Mouse (Mus musculus): Measurements from ENCODE around the gene Enho. TPM values are rescaled to one million over a fixed set of nuclear protein-coding genes. Genes with fewer than 3 reads are reported as not detected.
A peak's percentile ranks its signal among the peaks of the same experiment; 100 is the strongest.
"Not testable (repeated sequence)": the region's sequence is repeated elsewhere in the genome, so short reads cannot be mapped to it uniquely, and the experiment has no call there.

Enho gene
- polyA plus RNA-seq (2015; fragmentation: Nextera tagmentation; extraction: Ambion mirVana) = 106 and 122 TPM in 2 replicates

DNA sequence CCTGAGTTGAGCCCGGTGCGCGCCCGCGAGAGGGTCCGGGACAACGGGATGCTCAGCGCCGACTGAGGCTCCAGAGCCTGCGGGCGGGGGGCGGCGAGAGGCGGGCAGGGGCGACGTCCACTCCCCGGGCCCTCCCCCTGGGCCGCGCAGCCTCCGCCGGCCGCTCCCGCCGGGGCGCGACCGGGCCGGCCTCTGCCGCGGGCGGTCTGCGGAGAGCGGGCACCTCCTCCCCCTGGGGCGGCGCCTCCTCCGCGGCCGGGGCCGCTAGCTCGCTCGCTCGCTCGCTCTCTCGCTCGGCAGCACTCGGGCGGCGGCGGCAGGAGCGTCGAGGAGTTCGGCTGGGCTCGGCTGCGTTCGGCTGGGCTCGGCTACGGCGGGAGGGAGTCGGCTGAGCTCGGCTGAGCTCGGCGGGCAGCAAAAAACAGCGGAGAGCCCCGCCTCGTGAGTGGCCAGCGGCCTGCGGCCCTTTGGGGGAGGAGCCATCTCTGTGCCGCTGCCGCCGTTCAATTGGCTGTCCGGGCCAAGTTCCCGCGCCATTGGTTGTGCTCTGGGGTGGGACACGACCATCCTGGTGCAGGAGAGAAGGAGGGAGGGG, at the start of gene Enho:
Gene Enho (minus strand): TSS at position 412 of the 595 bp plus-strand sequence.
- Histone ChIP-seq H3K27me3 (no peaks in the 10 kb centered on the region), H3K4me3 (peak within 1 kb of the TSS; percentile 78), H3K27ac (replicated peaks) (peak within 1 kb of the TSS; percentile 93), H3K9ac (peak within 1 kb of the TSS; percentile 94), H3K9me3 (no peaks in the 10 kb centered on the region), H3K36me3 (no peaks in the 10 kb centered on the region), H3K4me2 (peak within 1 kb of the TSS; percentile 85), H3K4me1 (replicated peaks) (peaks cover 46% of the 10 kb centered on the region)
- 0% methylated on average over 72 of the region's 74 CpGs for WGBS
- peak; percentile 92 for ATAC-seq (ENCODE audit: low FRiP score, low read depth)

DNA sequence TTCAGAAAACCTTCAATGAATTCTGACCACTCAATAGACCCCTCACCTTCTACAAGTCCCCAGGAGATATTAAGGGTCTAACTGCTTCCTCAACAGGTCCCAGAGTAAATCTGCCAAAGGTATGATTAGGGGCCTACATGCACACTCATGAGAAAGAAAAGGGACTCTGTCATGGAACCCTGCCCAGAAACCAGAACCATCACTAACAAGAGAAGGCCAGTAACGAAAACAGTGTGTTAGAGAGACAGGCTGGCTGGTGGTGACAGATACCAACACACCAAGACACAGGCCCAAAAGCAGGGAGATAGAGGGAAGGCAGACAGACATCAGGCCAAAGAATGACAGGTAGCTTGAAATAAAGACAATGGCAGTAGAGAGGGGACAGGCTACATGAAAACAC, 48.4 kb upstream of the Enho start:
- H3K9ac ChIP-seq; H3K27ac ChIP-seq (replicated peaks); H3K36me3 ChIP-seq; ATAC-seq (ENCODE audit: low FRiP score, low read depth); H3K9me3 ChIP-seq; H3K4me2 ChIP-seq; H3K27me3 ChIP-seq; H3K4me3 ChIP-seq: not testable (repeated sequence)
- peaks cover 15% of the 10 kb centered on the region for H3K4me1 ChIP-seq (replicated peaks)
- 27% methylated on average over 1 of the region's 1 CpGs for whole genome bisulfite sequencing

DNA sequence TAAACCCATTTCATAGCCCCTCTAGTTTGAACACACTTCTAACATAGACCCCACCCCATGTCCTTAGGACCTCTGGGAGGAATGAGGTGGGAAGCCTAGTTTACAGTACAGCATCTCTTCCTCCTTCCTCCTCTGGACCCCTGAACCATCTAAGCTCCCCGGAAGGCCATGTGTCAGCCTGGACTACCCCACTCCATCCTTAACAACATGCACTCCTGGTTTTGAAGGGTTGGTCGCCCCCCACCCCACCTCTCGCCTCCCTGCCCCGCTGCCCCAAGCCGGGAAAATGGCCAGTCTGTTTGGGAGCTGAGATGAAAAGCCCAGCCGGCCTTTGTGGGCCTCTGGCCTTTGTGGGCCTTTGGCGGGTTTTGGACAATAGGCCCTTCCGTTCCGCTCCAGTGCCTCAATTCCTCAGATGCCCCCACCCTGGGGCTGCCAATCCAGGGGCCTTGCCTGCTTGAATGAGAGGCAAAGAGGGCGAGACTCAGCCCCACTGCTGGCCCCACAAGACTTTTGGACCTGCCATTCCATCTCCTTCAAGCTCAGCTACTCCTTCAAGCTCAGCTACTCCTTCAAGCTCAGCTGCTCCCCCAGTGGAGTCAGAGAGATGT, 45.9 kb upstream of the Enho start:
- H3K4me2 ChIP-seq; H3K27ac ChIP-seq (replicated peaks); H3K4me3 ChIP-seq; H3K9me3 ChIP-seq; ATAC-seq (ENCODE audit: low FRiP score, low read depth); H3K27me3 ChIP-seq; H3K36me3 ChIP-seq; H3K9ac ChIP-seq: not testable (repeated sequence)
- WGBS = 10% methylated on average over 8 of the region's 10 CpGs
- peaks cover 28% of the 10 kb centered on the region for H3K4me1 ChIP-seq (replicated peaks)

DNA sequence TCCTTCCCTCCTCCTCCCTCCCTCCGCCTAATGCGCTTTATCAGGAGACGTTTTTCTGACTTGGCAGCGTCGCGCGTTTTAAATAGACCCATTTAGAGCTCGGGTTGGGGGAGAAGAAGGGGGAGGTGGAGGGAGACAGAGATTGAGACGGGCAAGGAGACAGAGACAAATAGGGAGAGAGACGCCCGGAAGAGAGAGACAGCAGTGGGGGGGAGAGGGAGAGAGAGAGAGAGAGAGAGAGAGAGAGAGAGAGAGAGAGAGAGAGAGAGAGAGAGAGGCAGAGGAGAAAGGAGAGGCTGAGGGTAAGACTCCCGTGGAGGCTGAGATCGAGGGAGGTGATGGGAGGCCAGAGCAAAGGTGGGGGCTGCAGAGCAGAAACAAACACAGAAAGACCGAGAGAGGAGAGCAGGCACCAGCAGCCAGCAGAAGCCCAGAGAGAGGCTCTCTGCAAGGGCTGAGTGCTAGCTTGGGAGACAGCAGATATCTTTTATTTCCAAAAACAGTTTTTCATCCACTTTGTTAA, 44.9 kb upstream of the Enho start:
- not testable (repeated sequence) for H3K9me3 ChIP-seq; H3K9ac ChIP-seq; H3K36me3 ChIP-seq; H3K4me3 ChIP-seq; H3K27me3 ChIP-seq; H3K27ac ChIP-seq (replicated peaks); ATAC-seq (ENCODE audit: low FRiP score, low read depth)
- under 1% methylated on average over 13 of the region's 14 CpGs for WGBS
- 0 out of 2 replicates have a peak overlapping the region, but pooled peaks have one; percentile 45 for H3K4me2 ChIP-seq
- peaks cover 31% of the 10 kb centered on the region for H3K4me1 ChIP-seq (replicated peaks)

- H3K27me3 ChIP-seq, H3K9me3 ChIP-seq, H3K36me3 ChIP-seq, H3K9ac ChIP-seq: not testable (repeated sequence)
- Histone ChIP-seq H3K4me2 (peak overlapping the region; percentile 45), H3K27ac (replicated peaks) (peak overlapping the region; percentile 45; the same call in 1 of the 2 replicates), H3K4me3 (peak overlapping the region; percentile 11; the same call in 1 of the 2 replicates), H3K4me1 (replicated peaks) (peaks cover 37% of the 10 kb centered on the region)
- 3% methylated on average over 24 of the region's 27 CpGs for WGBS
- peak; percentile 29; the same call in 1 of the 2 replicates for ATAC-seq (ENCODE audit: low FRiP score, low read depth)
Measured at GRCm38 (mm10) chr4:41684131-41684930, 44.2 kb upstream of the Enho start.

DNA sequence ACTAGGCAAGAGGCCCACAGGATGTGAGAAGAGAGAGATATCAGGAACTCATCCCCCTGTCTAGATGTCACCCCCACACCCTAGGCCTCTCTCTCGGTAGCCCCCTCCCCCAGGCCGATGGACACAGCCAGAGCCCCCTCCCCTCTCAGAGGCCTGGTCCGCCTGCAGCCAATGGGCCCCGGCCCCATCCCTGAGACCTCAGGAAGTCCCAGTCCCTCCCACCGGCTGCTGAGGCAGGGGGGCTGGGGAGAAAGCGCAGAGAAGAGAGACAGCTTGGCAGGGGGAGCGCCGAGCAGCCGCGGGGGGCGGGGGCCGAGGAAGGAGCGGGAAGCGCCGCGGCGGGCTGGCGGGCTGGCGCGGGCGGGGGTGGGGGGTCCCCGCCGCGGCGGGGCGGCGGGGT, 43.2 kb upstream of the Enho start:
- peak overlapping the region; percentile 27; the same call in 1 of the 2 replicates for H3K4me3 ChIP-seq
- not testable (repeated sequence) for H3K36me3 ChIP-seq; H3K27me3 ChIP-seq; H3K27ac ChIP-seq (replicated peaks); H3K9ac ChIP-seq; H3K9me3 ChIP-seq
- H3K4me1 ChIP-seq (replicated peaks) = peaks cover 43% of the 10 kb centered on the region
- WGBS = 3% methylated on average over 8 of the region's 27 CpGs
- H3K4me2 ChIP-seq = peak overlapping the region; percentile 48
- peak; percentile 40 for ATAC-seq (ENCODE audit: low FRiP score, low read depth)

- H3K27me3 ChIP-seq = no peaks in the 10 kb centered on the region
- H3K4me2 ChIP-seq = peak overlapping the region; percentile 48
- peaks cover 46% of the 10 kb centered on the region for H3K4me1 ChIP-seq (replicated peaks)
- no peak overlapping the region for H3K4me3 ChIP-seq
- H3K9ac ChIP-seq = 0 out of 2 replicates have a peak overlapping the region, but pooled peaks have one; percentile 2
- 31% methylated on average over 6 of the region's 6 CpGs for WGBS
- no peaks in the 10 kb centered on the region for H3K9me3 ChIP-seq
- ATAC-seq (ENCODE audit: low FRiP score, low read depth) = no peak
- no peak overlapping the region; the same call in 1 of the 2 replicates for H3K27ac ChIP-seq (replicated peaks)
- H3K36me3 ChIP-seq = no peaks in the 10 kb centered on the region
Measured at GRCm38 (mm10) chr4:41682789-41683188, 42.7 kb upstream of the Enho start.

DNA sequence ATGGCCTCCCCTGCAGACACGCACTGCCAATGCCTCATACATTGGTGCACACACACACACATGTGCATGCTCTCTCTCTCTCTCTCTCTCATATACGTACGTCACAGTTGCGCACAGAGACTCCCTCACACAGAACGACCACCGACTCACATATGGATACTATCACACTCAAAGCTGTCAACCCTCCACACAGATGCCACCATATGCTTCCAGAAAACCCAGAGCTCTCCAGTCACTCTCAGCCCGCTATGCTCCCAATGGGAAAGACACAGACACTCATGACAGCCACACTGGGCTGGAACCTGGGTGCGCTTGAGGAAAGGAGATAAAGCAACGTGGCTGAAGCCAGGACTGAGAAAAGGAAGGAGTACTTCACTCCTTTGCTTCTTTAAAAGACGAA, 41.8 kb upstream of the Enho start:
- no peak overlapping the region for H3K9ac ChIP-seq
- H3K9me3 ChIP-seq = no peaks in the 10 kb centered on the region
- no peaks in the 10 kb centered on the region for H3K27me3 ChIP-seq
- no peaks in the 10 kb centered on the region for H3K36me3 ChIP-seq
- no peak overlapping the region; the same call in 1 of the 2 replicates for H3K27ac ChIP-seq (replicated peaks)
- H3K4me2 ChIP-seq = no peak overlapping the region
- H3K4me1 ChIP-seq (replicated peaks) = peaks cover 55% of the 10 kb centered on the region
- no peak overlapping the region for H3K4me3 ChIP-seq
- WGBS = 63% methylated on average over 10 of the region's 10 CpGs
- no peak for ATAC-seq (ENCODE audit: low FRiP score, low read depth)

- no peak for ATAC-seq (ENCODE audit: low FRiP score, low read depth)
- Histone ChIP-seq H3K9me3 (no peaks in the 10 kb centered on the region), H3K36me3 (no peaks in the 10 kb centered on the region), H3K4me1 (replicated peaks) (peaks cover 63% of the 10 kb centered on the region), H3K9ac (no peak overlapping the region), H3K27ac (replicated peaks) (no peak overlapping the region), H3K27me3 (no peaks in the 10 kb centered on the region), H3K4me3 (no peak overlapping the region), H3K4me2 (no peak overlapping the region)
- 42% methylated on average over 4 of the region's 4 CpGs for WGBS
Measured at GRCm38 (mm10) chr4:41681176-41681575, 41.1 kb upstream of the Enho start.

GRCm38 (mm10) chr4:41679291-41679690, 39.2 kb upstream of the Enho start:
- Histone ChIP-seq H3K27ac (replicated peaks) (peak overlapping the region; percentile 25; the same call in 1 of the 2 replicates), H3K9me3 (no peaks in the 10 kb centered on the region), H3K4me2 (no peak overlapping the region), H3K9ac (no peak overlapping the region), H3K4me3 (no peak overlapping the region), H3K27me3 (no peaks in the 10 kb centered on the region), H3K36me3 (no peaks in the 10 kb centered on the region), H3K4me1 (replicated peaks) (peaks cover 74% of the 10 kb centered on the region)
- WGBS = 67% methylated on average over 1 of the region's 2 CpGs
- peak; percentile 23; the same call in 1 of the 2 replicates for ATAC-seq (ENCODE audit: low FRiP score, low read depth)

DNA sequence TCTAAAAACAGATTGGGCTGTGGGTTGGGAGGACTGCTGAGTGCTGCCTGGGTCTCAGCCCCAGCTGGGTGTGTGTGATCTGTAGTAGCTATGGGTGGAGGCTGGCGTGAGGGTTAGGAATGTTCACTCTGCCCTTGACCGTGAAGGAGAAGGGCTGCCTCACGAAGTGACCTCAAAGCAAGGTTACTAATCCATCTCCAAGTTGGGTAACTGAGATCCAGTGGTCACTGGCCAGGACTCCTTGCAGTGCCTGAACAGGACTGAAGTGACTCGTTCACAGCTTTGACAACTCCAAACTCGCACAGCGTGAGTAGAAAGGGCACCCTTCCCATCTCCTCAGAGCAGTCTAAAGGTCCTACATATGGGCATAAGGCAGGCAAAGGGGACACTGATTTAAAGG, 38.7 kb upstream of the Enho start:
- Histone ChIP-seq H3K27me3 (no peaks in the 10 kb centered on the region), H3K9ac (no peak overlapping the region), H3K36me3 (no peaks in the 10 kb centered on the region), H3K27ac (replicated peaks) (peak overlapping the region; percentile 25; the same call in 1 of the 2 replicates), H3K4me2 (no peak overlapping the region), H3K4me3 (no peak overlapping the region), H3K4me1 (replicated peaks) (peaks cover 72% of the 10 kb centered on the region), H3K9me3 (no peaks in the 10 kb centered on the region)
- ATAC-seq (ENCODE audit: low FRiP score, low read depth) = no peak
- 75% methylated on average over 6 of the region's 6 CpGs for WGBS
